Mouse (Mus musculus) megakaryocyte-erythroid progenitor cell, adult 5-6 weeks (primary cell): Measurements from ENCODE around the gene Serpina6. TPM values are rescaled to one million over a fixed set of nuclear protein-coding genes. Genes with fewer than 3 reads are reported as not detected.

Experiments
- ATAC-seq: replicated peaks from 2 replicates; pipeline ENCODE4 v1.8.0; 2016; ENCODE audit warnings: mild to moderate bottlenecking, inconsistent platforms; ENCODE audit not compliant: severe bottlenecking, poor library complexity, low FRiP score, low TSS enrichment
- total RNA-seq, 2 experiments: library from RNA; stranded (forward) in 1 of 2; stranded (reverse) in 1 of 2; fragments of 200-1000, 215-1000 nt in 1 of 2; fragments of >200 nt in 1 of 2; fragmentation: Nextera tagmentation in 1 of 2; gene quantifications; 2 replicates each; pipeline ENCODE4 v1.2.3; 2014 to 2017

Serpina6 gene
- total RNA-seq, 2 experiments from 2014 or later, result not detected

- no peak for ATAC-seq
Measured at GRCm38 (mm10) chr12:103660076-103660475, 3.1 kb upstream of the Serpina6 start.

- ATAC-seq, result no peak
Measured at GRCm38 (mm10) chr12:103659171-103659570, 2.2 kb upstream of the Serpina6 start.

GRCm38 (mm10) chr12:103657991-103658390 is 979 bp upstream of the Serpina6 start:
- no peak for ATAC-seq

- 0 out of 2 replicates have a peak, but pooled peaks have one; percentile 18 for ATAC-seq
Measured at GRCm38 (mm10) chr12:103655123-103656044, 1.6 kb downstream of the Serpina6 start.

GRCm38 (mm10) chr12:103653836-103654235 is 3.2 kb downstream of the Serpina6 start:
- no peak for ATAC-seq

- ATAC-seq, result no peak
Measured at GRCm38 (mm10) chr12:103646314-103646713, 10.7 kb downstream of the Serpina6 start.

- ATAC-seq, result no peak
Measured at GRCm38 (mm10) chr12:103644601-103645000, 12.4 kb downstream of the Serpina6 start.

- ATAC-seq, result no peak
Measured at GRCm38 (mm10) chr12:103643818-103644217, 13.2 kb downstream of the Serpina6 start.

- peak; percentile 77; the same call in 1 of the 2 replicates for ATAC-seq
Measured at GRCm38 (mm10) chr12:103643336-103643735, 13.7 kb downstream of the Serpina6 start.

GRCm38 (mm10) chr12:103635846-103636245 is 21.2 kb downstream of the Serpina6 start:
- ATAC-seq, result no peak

GRCm38 (mm10) chr12:103634430-103634829 is 22.6 kb downstream of the Serpina6 start:
- ATAC-seq, result no peak

- no peak for ATAC-seq
Measured at GRCm38 (mm10) chr12:103631203-103631612, 25.8 kb downstream of the Serpina6 start, which contains the start of gene Serpina10. Gene Serpina10 (minus strand): TSS chr12:103631444.

GRCm38 (mm10) chr12:103616860-103617261 is 40.2 kb downstream of the Serpina6 start:
- ATAC-seq, result no peak

GRCm38 (mm10) chr12:103615734-103616133 is 41.3 kb downstream of the Serpina6 start:
- no peak for ATAC-seq

GRCm38 (mm10) chr12:103615141-103615540 is 41.9 kb downstream of the Serpina6 start:
- no peak for ATAC-seq

GRCm38 (mm10) chr12:103601839-103602238 is 55.2 kb downstream of the Serpina6 start:
- no peak for ATAC-seq

GRCm38 (mm10) chr12:103600364-103600763 is 56.6 kb downstream of the Serpina6 start:
- no peak for ATAC-seq

- ATAC-seq, result no peak
Measured at GRCm38 (mm10) chr12:103598411-103598810, 58.6 kb downstream of the Serpina6 start.
